ENCODE assay signal across 11 mouse cellular contexts in genomic region chr2:105667626-105667950, GRCm38 (mm10). TPM values are rescaled to one million over a fixed set of nuclear protein-coding genes. Genes with fewer than 3 reads are reported as not detected.
DNase-seq lines count a peak whose midpoint lies in the region; ATAC-seq and TF ChIP-seq lines count a peak whose summit lies in the region.
"Had no signal": no experiment of that assay in that cellular context is flagged by ENCODE, and none has a peak within 500 bp of the region (broad histone marks: within the 10 kb centered on the region; RNA-seq: fewer than 3 reads in every experiment).

No protein-coding gene starts in this region.

- H3K27ac ChIP-seq in lung, embryonic 15.5 days: no peak overlapping the region
- peak overlapping the region; percentile 41; the same call in 1 of the 2 replicates for H3K27ac ChIP-seq in hindbrain, postnatal 0 days
- no peak overlapping the region for H3K27ac ChIP-seq in stomach, embryonic 16.5 days (ENCODE audit: low read length)
- H3K27ac ChIP-seq: limb, embryonic 13.5 days had no signal

- ATAC-seq in lung, embryonic 15.5 days (ENCODE audit: borderline replicate concordance, extremely low read depth, low FRiP score, low TSS enrichment): 0 out of 2 replicates have a peak, but pooled peaks have one; percentile 32
- ATAC-seq in hindbrain, postnatal 0 days: no peak
- ATAC-seq in stomach, embryonic 16.5 days (ENCODE audit: insufficient read depth, low FRiP score): peak; percentile 37; the same call in 1 of the 2 replicates
- ATAC-seq in frontal cortex, adult (ENCODE audit: low TSS enrichment): no peak
- ATAC-seq: inflammation-experienced regulatory T-cells, adult 6 months had no signal

- no peak for DNase-seq in lung, postnatal 25 days (ENCODE audit: low spot score)
- DNase-seq in cerebellum, postnatal 25 days: peak; percentile 58 to 63
- DNase-seq in hindbrain, postnatal 0 days (ENCODE audit: low spot score): peak; percentile 46
- DNase-seq in left cerebral cortex, postnatal 14 days (ENCODE audit: low spot score in 2 of 2): no peak

- TF ChIP-seq CTCF in hindbrain, postnatal 0 days (IDR thresholded peaks at IDR 0.05; ENCODE audit: low read depth): peak; percentile 41

- H3K4me2 ChIP-seq in lung, embryonic 15.5 days: no peak overlapping the region
- peak overlapping the region; percentile 65 for H3K4me2 ChIP-seq in hindbrain, postnatal 0 days (ENCODE audit: low read depth, low read length)
- no peak overlapping the region for H3K4me2 ChIP-seq in stomach, embryonic 16.5 days (ENCODE audit: low read depth, low read length)
- H3K4me2 ChIP-seq: limb, embryonic 13.5 days had no signal

- peaks cover 9% of the 10 kb centered on the region; the same call in 1 of the 2 replicates for H3K4me1 ChIP-seq in lung, embryonic 15.5 days
- H3K4me1 ChIP-seq in hindbrain, postnatal 0 days (ENCODE audit: insufficient read depth, low read length): no peaks in the 10 kb centered on the region
- H3K4me1 ChIP-seq in stomach, embryonic 16.5 days (ENCODE audit: control insufficient read depth, insufficient read depth, low read length): peaks cover 6% of the 10 kb centered on the region; the same call in 1 of the 2 replicates

- H3K9me3 ChIP-seq in lung, embryonic 15.5 days: no peaks in the 10 kb centered on the region
- no peaks in the 10 kb centered on the region for H3K9me3 ChIP-seq in hindbrain, postnatal 0 days (ENCODE audit: low read length)
- no peaks in the 10 kb centered on the region for H3K9me3 ChIP-seq in stomach, embryonic 16.5 days (replicated peaks; ENCODE audit: control insufficient read depth, low read length)
- H3K9me3 ChIP-seq: limb, embryonic 13.5 days had no signal

- H3K9ac ChIP-seq in lung, embryonic 15.5 days: no peak overlapping the region
- H3K9ac ChIP-seq in hindbrain, postnatal 0 days (replicated peaks; ENCODE audit: low read length): no peak overlapping the region
- no peak overlapping the region for H3K9ac ChIP-seq in stomach, embryonic 16.5 days (ENCODE audit: low read length)
- H3K9ac ChIP-seq: limb, embryonic 13.5 days had no signal

- H3K4me3 ChIP-seq in lung, embryonic 15.5 days: no peak overlapping the region
- peak overlapping the region; percentile 15; the same call in 1 of the 2 replicates for H3K4me3 ChIP-seq in hindbrain, postnatal 0 days (ENCODE audit: low read length)
- no peak overlapping the region for H3K4me3 ChIP-seq in stomach, embryonic 16.5 days (replicated peaks; ENCODE audit: low read length)
- H3K4me3 ChIP-seq: limb, embryonic 13.5 days had no signal

- H3K36me3 ChIP-seq in lung, embryonic 15.5 days: no peaks in the 10 kb centered on the region
- no peaks in the 10 kb centered on the region for H3K36me3 ChIP-seq in hindbrain, postnatal 0 days (ENCODE audit: insufficient read depth, low read length)
- no peaks in the 10 kb centered on the region for H3K36me3 ChIP-seq in stomach, embryonic 16.5 days (ENCODE audit: control insufficient read depth, insufficient read depth, low read length)
- H3K36me3 ChIP-seq: limb, embryonic 13.5 days had no signal

- intact Hi-C loops in left cerebral cortex, postnatal 14 days (cut with DNase I): loop anchor here (10.0 kb wide), 1 partner anchor 333 kb away; no protein-coding TSS in a partner anchor

- peaks cover 100% of the 10 kb centered on the region for H3K27me3 ChIP-seq in lung, embryonic 15.5 days
- H3K27me3 ChIP-seq in hindbrain, postnatal 0 days (ENCODE audit: insufficient read depth, low read length): peaks cover 46% of the 10 kb centered on the region
- H3K27me3 ChIP-seq in stomach, embryonic 16.5 days (ENCODE audit: control insufficient read depth, insufficient read depth, low read length): peaks cover 95% of the 10 kb centered on the region

- 2% methylated on average over 11 of the region's 11 CpGs for WGBS in lung, embryonic 15.5 days
- whole genome bisulfite sequencing in hindbrain, postnatal 0 days: 1% methylated on average over 11 of the region's 11 CpGs
- WGBS in stomach, embryonic 16.5 days: 1% methylated on average over 11 of the region's 11 CpGs

RNA-seq across cellular contexts. Expression of gene Pax6, which starts 1.1 kb away (rescaled TPM):
- not detected in 2 replicates for polyA plus RNA-seq in lung, embryonic 15.5 days (2015; fragmentation: Nextera tagmentation; extraction: Ambion mirVana)
- total RNA-seq in hindbrain, postnatal 0 days (2014; rRNA removed): 88.7 and 136 TPM in 2 replicates
- polyA plus RNA-seq in hindbrain, postnatal 0 days (2015; fragmentation: Nextera tagmentation; extraction: Ambion mirVana): 68.7 and 82.3 TPM in 2 replicates
- 1.4 and 1.7 TPM in 2 replicates for polyA plus RNA-seq in stomach, embryonic 16.5 days (2015; fragmentation: Nextera tagmentation; extraction: Ambion mirVana)
- 1 to 10 TPM; 5.2 to 8.1 TPM for total RNA-seq in left cerebral cortex, postnatal 14 days (2021)
- total RNA-seq: gastrocnemius, adult 18-20 months; neutrophil, adult 5-6 weeks had no signal

Comparison
In these comparisons a context has a peak if more than half of its experiments do, and no peak if none do; other contexts are left out.
1. ATAC-seq: peak in lung, embryonic 15.5 days (single experiment) and stomach, embryonic 16.5 days (single experiment); none in hindbrain, postnatal 0 days (single experiment) and frontal cortex, adult (single experiment).
2. DNase-seq: peak in cerebellum, postnatal 25 days (2 of 2) and hindbrain, postnatal 0 days (single experiment); none in lung, postnatal 25 days (single experiment) and left cerebral cortex, postnatal 14 days (0 of 2).
3. RNA of gene Pax6, which starts 1.1 kb away (polyA plus RNA-seq): 68.7 to 82.3 TPM in hindbrain, postnatal 0 days; 1.4 to 1.7 TPM in stomach, embryonic 16.5 days and not detected in lung, embryonic 15.5 days; every median in the first group is over 10 times any median in the second.